Mouse (Mus musculus): ENCODE measurements around the gene Trmu. TPM values are rescaled to one million over a fixed set of nuclear protein-coding genes. Genes with fewer than 3 reads are reported as not detected.
A peak's percentile ranks its signal among the peaks of the same experiment; 100 is the strongest.

The Trmu gene
- polyA plus RNA-seq, 1 experiment, result 20.1 TPM

- no peak overlapping the region for H3K4me3 ChIP-seq (ENCODE audit: control insufficient read depth, low read depth, low read length)
- no peak for TF ChIP-seq CTCF (IDR thresholded peaks at IDR 0.05; ENCODE audit: control insufficient read depth, insufficient read depth, insufficient replicate concordance, low read depth, low read length)
- no peak for TF ChIP-seq POLR2A (IDR thresholded peaks at IDR 0.05; ENCODE audit: control insufficient read depth, low read depth, low read length)
- no peaks in the 10 kb centered on the region; the same call in 1 of the 2 replicates for H3K36me3 ChIP-seq (ENCODE audit: control insufficient read depth, insufficient read depth, low read length)
- H3K27ac ChIP-seq (ENCODE audit: control insufficient read depth, insufficient read depth, low read depth, low read length), result no peak overlapping the region
- no peaks in the 10 kb centered on the region for H3K27me3 ChIP-seq (ENCODE audit: control insufficient read depth, insufficient read depth, low read length)
- peaks cover 4% of the 10 kb centered on the region for H3K4me1 ChIP-seq (ENCODE audit: control insufficient read depth, insufficient read depth, low read length)
Observed at GRCm38 (mm10) chr15:85877336-85877735, 1.8 kb upstream of the Trmu start.

GRCm38 (mm10) chr15:85879498-85879895 lies 385 bp downstream of the Trmu start:
- H3K27me3 ChIP-seq (ENCODE audit: control insufficient read depth, insufficient read depth, low read length), result no peaks in the 10 kb centered on the region
- peaks cover 4% of the 10 kb centered on the region for H3K4me1 ChIP-seq (ENCODE audit: control insufficient read depth, insufficient read depth, low read length)
- H3K4me3 ChIP-seq (ENCODE audit: control insufficient read depth, low read depth, low read length), result peak overlapping the region; percentile 96
- TF ChIP-seq POLR2A (IDR thresholded peaks at IDR 0.05; ENCODE audit: control insufficient read depth, low read depth, low read length) (no peak), CTCF (IDR thresholded peaks at IDR 0.05; ENCODE audit: control insufficient read depth, insufficient read depth, insufficient replicate concordance, low read depth, low read length) (no peak)
- no peaks in the 10 kb centered on the region; the same call in 1 of the 2 replicates for H3K36me3 ChIP-seq (ENCODE audit: control insufficient read depth, insufficient read depth, low read length)
- H3K27ac ChIP-seq (ENCODE audit: control insufficient read depth, insufficient read depth, low read depth, low read length), result peak overlapping the region; percentile 24; the same call in 1 of the 2 replicates

GRCm38 (mm10) chr15:85885606-85886005 lies 6.5 kb downstream of the Trmu start:
- no peaks in the 10 kb centered on the region; the same call in 1 of the 2 replicates for H3K36me3 ChIP-seq (ENCODE audit: control insufficient read depth, insufficient read depth, low read length)
- no peaks in the 10 kb centered on the region for H3K4me1 ChIP-seq (ENCODE audit: control insufficient read depth, insufficient read depth, low read length)
- TF ChIP-seq POLR2A (IDR thresholded peaks at IDR 0.05; ENCODE audit: control insufficient read depth, low read depth, low read length) (no peak), CTCF (IDR thresholded peaks at IDR 0.05; ENCODE audit: control insufficient read depth, insufficient read depth, insufficient replicate concordance, low read depth, low read length) (no peak)

GRCm38 (mm10) chr15:85889235-85889634 lies 10.1 kb downstream of the Trmu start:
- Histone ChIP-seq H3K27me3 (ENCODE audit: control insufficient read depth, insufficient read depth, low read length) (no peaks in the 10 kb centered on the region), H3K4me1 (ENCODE audit: control insufficient read depth, insufficient read depth, low read length) (no peaks in the 10 kb centered on the region), H3K36me3 (ENCODE audit: control insufficient read depth, insufficient read depth, low read length) (no peaks in the 10 kb centered on the region; the same call in 1 of the 2 replicates), H3K4me3 (ENCODE audit: control insufficient read depth, low read depth, low read length) (no peak overlapping the region), H3K27ac (ENCODE audit: control insufficient read depth, insufficient read depth, low read depth, low read length) (no peak overlapping the region)
- TF ChIP-seq POLR2A (IDR thresholded peaks at IDR 0.05; ENCODE audit: control insufficient read depth, low read depth, low read length) (no peak), CTCF (IDR thresholded peaks at IDR 0.05; ENCODE audit: control insufficient read depth, insufficient read depth, insufficient replicate concordance, low read depth, low read length) (no peak)

More at GRCm38 (mm10) chr15:85885606-85886005, 6.5 kb downstream of the Trmu start:
- Histone ChIP-seq H3K4me3 (ENCODE audit: control insufficient read depth, low read depth, low read length) (no peak overlapping the region), H3K27ac (ENCODE audit: control insufficient read depth, insufficient read depth, low read depth, low read length) (no peak overlapping the region), H3K27me3 (ENCODE audit: control insufficient read depth, insufficient read depth, low read length) (no peaks in the 10 kb centered on the region)

GRCm38 (mm10) chr15:85891971-85892370 lies 12.9 kb downstream of the Trmu start:
- no peaks in the 10 kb centered on the region; the same call in 1 of the 2 replicates for H3K36me3 ChIP-seq (ENCODE audit: control insufficient read depth, insufficient read depth, low read length)

GRCm38 (mm10) chr15:85892498-85893118 lies 13.5 kb downstream of the Trmu start:
- Histone ChIP-seq H3K27me3 (ENCODE audit: control insufficient read depth, insufficient read depth, low read length) (no peaks in the 10 kb centered on the region), H3K4me1 (ENCODE audit: control insufficient read depth, insufficient read depth, low read length) (no peaks in the 10 kb centered on the region), H3K36me3 (ENCODE audit: control insufficient read depth, insufficient read depth, low read length) (no peaks in the 10 kb centered on the region; the same call in 1 of the 2 replicates), H3K27ac (ENCODE audit: control insufficient read depth, insufficient read depth, low read depth, low read length) (no peak overlapping the region), H3K4me3 (ENCODE audit: control insufficient read depth, low read depth, low read length) (no peak overlapping the region)
- TF ChIP-seq CTCF (IDR thresholded peaks at IDR 0.05; ENCODE audit: control insufficient read depth, insufficient read depth, insufficient replicate concordance, low read depth, low read length) (no peak), POLR2A (IDR thresholded peaks at IDR 0.05; ENCODE audit: control insufficient read depth, low read depth, low read length) (no peak)

More at GRCm38 (mm10) chr15:85891971-85892370, 12.9 kb downstream of the Trmu start:
- no peak overlapping the region for H3K27ac ChIP-seq (ENCODE audit: control insufficient read depth, insufficient read depth, low read depth, low read length)
- TF ChIP-seq CTCF (IDR thresholded peaks at IDR 0.05; ENCODE audit: control insufficient read depth, insufficient read depth, insufficient replicate concordance, low read depth, low read length) (no peak), POLR2A (IDR thresholded peaks at IDR 0.05; ENCODE audit: control insufficient read depth, low read depth, low read length) (no peak)
- no peaks in the 10 kb centered on the region for H3K27me3 ChIP-seq (ENCODE audit: control insufficient read depth, insufficient read depth, low read length)
- no peaks in the 10 kb centered on the region for H3K4me1 ChIP-seq (ENCODE audit: control insufficient read depth, insufficient read depth, low read length)
- H3K4me3 ChIP-seq (ENCODE audit: control insufficient read depth, low read depth, low read length), result no peak overlapping the region

- no peaks in the 10 kb centered on the region; the same call in 1 of the 2 replicates for H3K36me3 ChIP-seq (ENCODE audit: control insufficient read depth, insufficient read depth, low read length)
- TF ChIP-seq POLR2A (IDR thresholded peaks at IDR 0.05; ENCODE audit: control insufficient read depth, low read depth, low read length), result no peak
- TF ChIP-seq CTCF (IDR thresholded peaks at IDR 0.05; ENCODE audit: control insufficient read depth, insufficient read depth, insufficient replicate concordance, low read depth, low read length), result no peak
Observed at GRCm38 (mm10) chr15:85893871-85894270, 14.8 kb downstream of the Trmu start.

More at GRCm38 (mm10) chr15:85893871-85894270, 14.8 kb downstream of the Trmu start:
- Histone ChIP-seq H3K27ac (ENCODE audit: control insufficient read depth, insufficient read depth, low read depth, low read length) (no peak overlapping the region), H3K4me1 (ENCODE audit: control insufficient read depth, insufficient read depth, low read length) (no peaks in the 10 kb centered on the region), H3K4me3 (ENCODE audit: control insufficient read depth, low read depth, low read length) (no peak overlapping the region), H3K27me3 (ENCODE audit: control insufficient read depth, insufficient read depth, low read length) (no peaks in the 10 kb centered on the region)
